Mouse (Mus musculus) gastrocnemius, postnatal 36 days (tissue): ENCODE measurements at regions not wholly inside any gene's neighbourhood (a gene's known extent, or its start where the extent isn't known, plus 50 kb on each side); places are given as distances from the start of the nearest gene placed in this dataset.

Source experiments
- DNase-seq, 2 experiments: peaks; one replicate each; pipeline ENCODE4 v3.0.0; 2022
- intact Hi-C: fragments of 180-260 bp; cut with DNase I; formaldehyde crosslinking; loops from one replicate; pipeline ENCODE4 v1.15.1; 2025

DNA sequence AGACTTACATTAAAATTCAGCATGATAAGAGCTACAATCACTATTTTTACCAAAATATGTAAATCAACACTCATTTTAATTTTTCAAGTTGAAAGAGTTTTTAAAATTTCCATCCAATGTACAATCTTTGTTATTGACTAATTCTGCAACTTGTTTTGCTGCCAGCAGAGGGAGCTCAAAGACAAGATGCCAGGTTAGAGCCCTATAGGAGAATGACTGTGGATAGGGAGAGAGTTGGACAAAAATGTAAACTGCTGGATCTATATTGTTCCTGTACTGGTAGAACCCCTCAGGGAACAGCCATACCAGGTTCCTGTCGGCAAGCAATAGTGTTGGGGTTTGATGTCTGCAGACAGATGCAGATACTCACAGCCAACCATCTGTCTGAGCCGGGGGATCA is 288.8 kb upstream of the 4930550L24Rik start:
- DNase-seq: no peak
- intact Hi-C loops: loop anchor here (10.0 kb wide), 1 partner anchor 554 kb away; no protein-coding TSS in a partner anchor
